Comparison of ENCODE assay signal across 8 mouse cellular contexts in the genomic region with DNA sequence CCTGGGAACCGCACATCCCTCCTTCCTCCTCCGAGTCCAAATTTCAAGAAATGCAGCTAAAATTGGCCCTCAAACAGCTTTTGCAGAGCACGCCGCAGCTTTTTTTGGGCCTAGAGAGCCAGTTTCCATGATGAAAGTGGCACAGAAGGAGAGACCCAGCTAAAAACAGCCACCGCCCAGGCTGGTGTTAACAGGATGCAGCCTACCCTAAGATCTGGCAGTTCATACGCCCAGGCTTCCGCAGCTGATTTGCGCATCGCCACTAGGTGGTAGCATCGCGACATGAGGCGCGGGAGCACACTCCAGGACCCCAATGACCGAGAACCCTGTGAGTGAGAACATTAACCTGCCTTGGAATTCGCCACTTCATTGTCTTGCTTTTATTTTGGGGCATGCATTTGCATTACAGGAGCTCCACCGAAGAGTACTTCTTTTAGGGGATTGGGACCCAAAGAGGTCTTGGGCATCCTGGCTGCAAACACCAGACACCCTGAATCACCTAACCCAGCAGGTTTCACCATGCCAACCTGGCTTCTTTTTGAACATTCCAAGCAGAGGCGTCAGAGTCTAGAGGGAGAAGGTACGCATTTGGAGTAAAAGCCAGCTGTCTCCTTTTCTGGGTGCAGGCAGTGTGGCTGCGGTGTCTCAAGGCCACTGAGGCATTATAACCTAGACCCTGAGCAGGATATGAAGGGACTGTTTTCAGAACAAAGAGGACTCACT.
A peak's percentile ranks its signal among the peaks of the same experiment; 100 is the strongest.
DNase-seq lines count a peak whose midpoint lies in the region; ATAC-seq and TF ChIP-seq lines count a peak whose summit lies in the region.

No protein-coding gene starts in this region.

- no peaks in the 10 kb centered on the region for H3K4me1 ChIP-seq in forebrain, embryonic 15.5 days
- H3K4me1 ChIP-seq in lung, adult 2 months (ENCODE audit: control insufficient read depth, insufficient read depth, low read length), result no peaks in the 10 kb centered on the region

- no peak for TF ChIP-seq POLR2A in lung, adult 2 months (IDR thresholded peaks at IDR 0.05; ENCODE audit: borderline replicate concordance, extremely low read depth, low read depth, low read length)

- H3K4me2 ChIP-seq in forebrain, embryonic 15.5 days (replicated peaks), result no peak overlapping the region

- 22% methylated on average over 19 of the region's 19 CpGs for WGBS in forebrain, embryonic 15.5 days
- WGBS in lung, adult 2 months, result 15% methylated on average over 19 of the region's 19 CpGs

- peak; percentile 88 for ATAC-seq in forebrain, embryonic 15.5 days (replicated peaks)

- H3K36me3 ChIP-seq in forebrain, embryonic 15.5 days, result no peaks in the 10 kb centered on the region

- intact Hi-C loops in heart, postnatal 14 days (cut with DNase I), result loop anchor here (5.0 kb wide), 2 partner anchors 127 to 983 kb away; no protein-coding TSS in a partner anchor

- DNase-seq in ES-CJ7 (ENCODE audit: low read depth, low spot score), result peak; percentile 97
- peak; percentile 10 for DNase-seq in c-Kit-positive CD71-positive TER-119-positive erythroid progenitor cells, embryonic 14.5 days (ENCODE audit: low spot score)
- DNase-seq in heart, postnatal 14 days, result peak; percentile 82 to 88
- DNase-seq in kidney, postnatal 4 days, result peak; percentile 88
- peak; percentile 57 for DNase-seq in lung, adult 2 months
- DNase-seq in ovary, postnatal 36 days (ENCODE audit: low spot score), result peak; percentile 65
- peak; percentile 3 to 35 for DNase-seq in urinary bladder, adult 18-20 months (ENCODE audit: low spot score in 2 of 2)

- H3K27me3 ChIP-seq in forebrain, embryonic 15.5 days, result no peaks in the 10 kb centered on the region

- no peak overlapping the region for H3K4me3 ChIP-seq in forebrain, embryonic 15.5 days
- H3K4me3 ChIP-seq in lung, adult 2 months (replicated peaks; ENCODE audit: extremely low read depth, low read depth, low read length), result no peak overlapping the region

- peak; percentile 86 for TF ChIP-seq CTCF in lung, adult 2 months (IDR thresholded peaks at IDR 0.05; ENCODE audit: insufficient read depth, low read length)

- H3K27ac ChIP-seq in forebrain, embryonic 15.5 days (replicated peaks), result no peak overlapping the region

- H3K9me3 ChIP-seq in forebrain, embryonic 15.5 days, result no peaks in the 10 kb centered on the region

- H3K9ac ChIP-seq in forebrain, embryonic 15.5 days (replicated peaks), result no peak overlapping the region

Comparison
In these comparisons a context has a peak if more than half of its experiments do, and no peak if none do; other contexts are left out.
1. DNase-seq: peak in every context shown above with its lines; median percentile 97 in ES-CJ7; 88 in kidney, postnatal 4 days; 85 in heart, postnatal 14 days; 65 in ovary, postnatal 36 days; 57 in lung, adult 2 months; 19 in urinary bladder, adult 18-20 months; 10 in c-Kit-positive CD71-positive TER-119-positive erythroid progenitor cells, embryonic 14.5 days.